Mouse (Mus musculus) erythroblast, embryonic 14.5 days (primary cell): ENCODE data around the gene Kdm4d. TPM values are rescaled to one million over a fixed set of nuclear protein-coding genes. Genes with fewer than 3 reads are reported as not detected.
"Not testable (repeated sequence)": the region's sequence is repeated elsewhere in the genome, so short reads cannot be mapped to it uniquely, and the experiment has no call there.

Experiments used
- H3K27me3 ChIP-seq: 2 replicates; pipeline ENCODE4 v1.6.1; 2012; ENCODE audit warnings: inconsistent platforms; ENCODE audit not compliant: control insufficient read depth
- H3K36me3 ChIP-seq: 2 replicates; pipeline ENCODE4 v1.6.1; 2012; ENCODE audit warnings: mild to moderate bottlenecking, inconsistent platforms; ENCODE audit not compliant: control insufficient read depth
- H3K4me1 ChIP-seq: 2 replicates; pipeline ENCODE4 v1.6.1; 2012; ENCODE audit warnings: inconsistent platforms; ENCODE audit not compliant: control insufficient read depth
- H3K4me3 ChIP-seq: replicated peaks from 2 replicates; pipeline ENCODE3; 2012; ENCODE audit warnings: moderate library complexity, mild to moderate bottlenecking, inconsistent platforms
- H3K9me3 ChIP-seq: 2 replicates; pipeline ENCODE4 v1.6.1; 2012; ENCODE audit warnings: low read length, inconsistent platforms, mixed read lengths; ENCODE audit not compliant: control insufficient read depth
- GATA1 ChIP-seq: IDR thresholded peaks from 2 replicates; pipeline ENCODE4 v1.6.1; 2012; ENCODE audit warnings: low read length, inconsistent platforms, mixed read lengths
- TAL1 ChIP-seq: IDR thresholded peaks from 3 replicates; pipeline ENCODE4 v1.6.1; 2012; ENCODE audit warnings: low read length, inconsistent platforms, mixed read lengths
- polyA plus RNA-seq: library from polyadenylated mRNA; stranded (reverse); fragments of >175 nt; gene quantifications from 2 replicates; pipeline ENCODE4 v1.2.3, GENCODE M21; 2012

Gene Kdm4d
- polyA plus RNA-seq, 1 experiment: not detected

DNA sequence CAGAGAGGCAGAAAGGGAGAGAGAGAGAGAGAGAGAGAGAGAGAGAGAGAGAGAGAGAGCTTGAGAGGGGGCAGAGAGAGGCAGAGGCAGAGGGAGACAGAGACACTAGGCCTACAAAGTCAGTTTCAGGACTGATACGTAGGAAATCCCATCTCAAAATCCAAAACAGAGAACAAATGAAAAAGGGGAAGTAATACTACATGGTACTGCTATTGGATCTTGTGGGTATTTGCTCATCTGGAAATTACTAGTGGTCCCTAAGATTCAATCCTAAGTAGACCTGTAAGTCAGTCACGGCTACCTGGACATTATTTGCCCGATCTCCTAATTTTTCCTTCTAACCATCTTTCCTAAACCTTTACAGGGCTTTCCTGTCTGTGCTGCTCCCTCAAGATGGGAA lies 44.0 kb downstream of the Kdm4d start:
- Histone ChIP-seq H3K27me3 (no peaks in the 10 kb centered on the region), H3K36me3 (no peaks in the 10 kb centered on the region), H3K9me3 (no peaks in the 10 kb centered on the region), H3K4me3 (no peak overlapping the region), H3K4me1 (no peaks in the 10 kb centered on the region)
- TF ChIP-seq GATA1 (no peak), TAL1 (no peak)

DNA sequence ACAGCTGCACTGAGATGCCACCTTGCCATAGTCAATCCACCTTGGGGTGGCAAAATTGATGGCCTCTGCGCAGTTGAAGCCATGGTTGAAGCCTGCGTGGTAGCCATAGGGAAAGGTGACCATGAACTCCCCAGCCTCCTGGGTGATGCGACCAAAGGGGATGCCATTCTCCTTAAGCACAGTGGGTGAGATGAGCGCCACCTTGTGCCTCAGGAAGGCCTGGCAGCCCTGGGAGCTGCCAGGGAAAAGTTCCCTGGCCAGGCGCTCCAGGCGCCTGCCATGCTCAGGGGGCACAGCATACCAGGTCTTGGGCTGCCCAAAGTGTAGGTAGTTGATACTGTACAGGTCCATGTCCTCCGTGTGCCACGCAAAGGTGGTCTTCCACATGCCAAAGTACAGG lies 49.2 kb downstream of the Kdm4d start:
- H3K27me3 ChIP-seq, H3K36me3 ChIP-seq, H3K9me3 ChIP-seq, H3K4me3 ChIP-seq, H3K4me1 ChIP-seq: not testable (repeated sequence)

DNA sequence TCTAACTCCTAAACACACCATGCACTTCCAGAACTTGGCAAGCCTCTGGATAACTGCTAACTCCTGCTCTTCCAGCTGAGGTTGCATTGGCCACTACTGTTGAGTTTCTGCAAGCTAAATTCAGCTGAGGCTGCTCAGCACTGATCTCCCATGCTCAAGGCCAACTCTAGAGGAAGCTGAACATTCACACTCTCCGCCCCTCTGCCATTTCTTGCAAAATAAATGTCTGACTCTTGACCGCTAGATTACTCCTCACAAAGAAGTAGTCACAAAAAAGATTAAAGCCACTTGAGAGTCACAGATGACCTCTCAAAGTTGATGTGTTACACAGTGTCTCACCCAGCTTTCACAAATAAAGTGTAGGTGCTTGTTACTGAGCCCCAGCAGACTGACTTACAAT lies 53.2 kb downstream of the Kdm4d start:
- H3K4me1 ChIP-seq, H3K9me3 ChIP-seq, H3K27me3 ChIP-seq, H3K36me3 ChIP-seq, H3K4me3 ChIP-seq: not testable (repeated sequence)

DNA sequence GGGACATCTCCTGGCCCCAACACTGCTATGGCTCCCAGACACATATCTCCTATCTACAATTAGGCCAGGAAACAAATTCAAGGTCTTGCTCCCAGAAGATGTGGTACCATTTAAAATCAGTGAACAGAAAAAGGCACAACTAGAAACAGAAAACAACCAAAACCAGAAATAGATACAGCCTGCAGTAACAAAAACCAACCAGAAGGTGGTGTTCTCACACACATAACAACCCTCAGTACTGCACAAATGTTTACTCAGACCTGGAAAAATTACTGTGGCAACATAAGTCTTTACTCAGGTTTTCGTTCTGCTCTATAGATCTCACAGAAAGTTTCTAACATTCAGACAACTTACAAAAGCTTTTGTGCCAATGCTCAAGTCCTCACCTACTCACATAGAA lies 59.9 kb downstream of the Kdm4d start:
- TF ChIP-seq GATA1 (no peak), TAL1 (no peak)
- Histone ChIP-seq H3K36me3 (no peaks in the 10 kb centered on the region), H3K4me1 (no peaks in the 10 kb centered on the region), H3K9me3 (peaks cover 5% of the 10 kb centered on the region), H3K27me3 (no peaks in the 10 kb centered on the region), H3K4me3 (no peak overlapping the region)

DNA sequence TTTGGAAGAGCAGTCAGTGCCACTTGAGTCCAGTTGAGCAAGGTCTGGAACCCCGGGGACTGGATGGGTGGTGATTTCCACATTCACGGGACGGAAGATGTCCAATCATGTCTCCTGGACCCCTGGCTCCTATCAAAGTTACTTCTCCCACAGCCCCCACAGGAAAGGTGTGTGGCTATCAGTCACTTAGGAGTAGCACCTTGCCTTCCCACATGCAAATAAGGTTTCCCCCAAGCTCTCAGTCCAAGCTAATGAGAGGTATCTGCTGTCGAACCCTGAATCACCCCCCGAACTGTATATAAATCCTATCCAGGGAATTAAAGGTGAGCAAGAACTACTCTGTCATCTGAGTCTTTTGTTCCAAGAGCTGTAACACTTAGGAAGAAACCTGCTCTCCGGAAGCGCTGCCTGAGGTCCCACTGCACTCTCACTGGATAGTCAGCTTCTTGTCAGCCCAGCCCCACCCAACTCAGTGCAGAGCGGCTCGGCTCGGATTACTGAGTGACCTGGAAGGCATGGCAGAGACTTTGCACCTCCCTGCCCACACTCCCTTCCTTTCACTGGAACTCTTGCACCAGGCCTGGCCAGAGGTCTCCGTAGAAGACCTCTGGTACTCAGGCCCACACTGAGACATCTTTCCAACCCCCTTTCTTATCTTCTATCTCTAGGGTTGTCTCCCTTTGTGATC lies 66.9 kb downstream of the Kdm4d start:
- H3K4me1 ChIP-seq: no peaks in the 10 kb centered on the region
- H3K4me3 ChIP-seq: no peak overlapping the region
- H3K36me3 ChIP-seq: no peaks in the 10 kb centered on the region
- H3K27me3 ChIP-seq: no peaks in the 10 kb centered on the region
- TF ChIP-seq GATA1 (no peak), TAL1 (no peak)
- H3K9me3 ChIP-seq: 0 out of 2 replicates have a peak, but pooled peaks cover 2% of the 10 kb centered on the region

Other genes with a start within 250 kb of the Kdm4d start
- 0.02 TPM in 1 of 2 replicates, not detected in the other for gene Sesn3, start 225.4 kb downstream of the Kdm4d start, polyA plus RNA-seq
- 14.9 TPM in 2 replicates for gene Endod1, start 119.0 kb downstream of the Kdm4d start, polyA plus RNA-seq
- gene Cwc15, start 135 bp upstream of the Kdm4d start, polyA plus RNA-seq: 2.0 and 2.1 TPM in 2 replicates
- gene Amotl1, start 144.6 kb upstream of the Kdm4d start, polyA plus RNA-seq: 0.03 and 0.11 TPM in 2 replicates
- not detected in 2 replicates for gene Piwil4, start 240.3 kb upstream of the Kdm4d start, polyA plus RNA-seq